Mouse (Mus musculus): Measurements from ENCODE around the gene Psme2. TPM values are rescaled to one million over a fixed set of nuclear protein-coding genes. Genes with fewer than 3 reads are reported as not detected.

The Psme2 gene
- total and polyA plus RNA-seq, 2 experiments from 2014 or later: 69.6 to 184 TPM

- H3K27ac ChIP-seq (ENCODE audit: low read depth, low read length): no peak overlapping the region
- no peak overlapping the region for H3K9ac ChIP-seq (replicated peaks; ENCODE audit: low read length, poor library complexity, severe bottlenecking)
- 89% methylated on average over 7 of the region's 7 CpGs for WGBS
- no peak overlapping the region for H3K4me2 ChIP-seq (ENCODE audit: low read depth, low read length, poor library complexity, severe bottlenecking)
- H3K36me3 ChIP-seq (ENCODE audit: insufficient read depth, low read length): 0 out of 2 replicates have a peak, but pooled peaks cover 2% of the 10 kb centered on the region
- H3K4me1 ChIP-seq (ENCODE audit: insufficient read depth, low read length): no peaks in the 10 kb centered on the region
- no peak for TF ChIP-seq CTCF (IDR thresholded peaks at IDR 0.05)
- H3K27me3 ChIP-seq (ENCODE audit: insufficient read depth, low read length): no peaks in the 10 kb centered on the region
- ATAC-seq (ENCODE audit: low FRiP score): no peak
- DNase-seq (ENCODE audit: low spot score): no peak
- H3K9me3 ChIP-seq (ENCODE audit: low read length): no peaks in the 10 kb centered on the region
- H3K4me3 ChIP-seq (ENCODE audit: low read depth, low read length): no peak overlapping the region
Observed at GRCm38 (mm10) chr14:55614565-55615178, 23.8 kb upstream of the Psme2 start.

GRCm38 (mm10) chr14:55613346-55613745 lies 22.4 kb upstream of the Psme2 start:
- Histone ChIP-seq H3K4me1 (ENCODE audit: insufficient read depth, low read length) (no peaks in the 10 kb centered on the region), H3K9ac (replicated peaks; ENCODE audit: low read length, poor library complexity, severe bottlenecking) (no peak overlapping the region), H3K36me3 (ENCODE audit: insufficient read depth, low read length) (peaks cover 11% of the 10 kb centered on the region), H3K4me3 (ENCODE audit: low read depth, low read length) (no peak overlapping the region), H3K9me3 (ENCODE audit: low read length) (no peaks in the 10 kb centered on the region), H3K27ac (ENCODE audit: low read depth, low read length) (no peak overlapping the region), H3K4me2 (ENCODE audit: low read depth, low read length, poor library complexity, severe bottlenecking) (no peak overlapping the region), H3K27me3 (ENCODE audit: insufficient read depth, low read length) (no peaks in the 10 kb centered on the region)
- DNase-seq (ENCODE audit: low spot score) (no peak), ATAC-seq (ENCODE audit: low FRiP score) (no peak)
- TF ChIP-seq CTCF (IDR thresholded peaks at IDR 0.05): no peak
- 62% methylated on average over 6 of the region's 6 CpGs for WGBS

GRCm38 (mm10) chr14:55608339-55608738 lies 17.4 kb upstream of the Psme2 start:
- H3K36me3 ChIP-seq (ENCODE audit: insufficient read depth, low read length): peaks cover 41% of the 10 kb centered on the region
- no peak overlapping the region for H3K9ac ChIP-seq (replicated peaks; ENCODE audit: low read length, poor library complexity, severe bottlenecking)
- no peak overlapping the region for H3K4me3 ChIP-seq (ENCODE audit: low read depth, low read length)
- WGBS: 97% methylated on average over 6 of the region's 6 CpGs
- H3K27me3 ChIP-seq (ENCODE audit: insufficient read depth, low read length): no peaks in the 10 kb centered on the region
- H3K27ac ChIP-seq (ENCODE audit: low read depth, low read length): no peak overlapping the region
- DNase-seq (ENCODE audit: low spot score) (no peak), ATAC-seq (ENCODE audit: low FRiP score) (no peak)
- H3K4me1 ChIP-seq (ENCODE audit: insufficient read depth, low read length): no peaks in the 10 kb centered on the region
- TF ChIP-seq CTCF (IDR thresholded peaks at IDR 0.05): no peak
- H3K4me2 ChIP-seq (ENCODE audit: low read depth, low read length, poor library complexity, severe bottlenecking): no peak overlapping the region
- no peaks in the 10 kb centered on the region for H3K9me3 ChIP-seq (ENCODE audit: low read length)

- no peak for DNase-seq (ENCODE audit: low spot score)
- Histone ChIP-seq H3K27me3 (ENCODE audit: insufficient read depth, low read length) (no peaks in the 10 kb centered on the region), H3K4me3 (ENCODE audit: low read depth, low read length) (no peak overlapping the region), H3K4me1 (ENCODE audit: insufficient read depth, low read length) (no peaks in the 10 kb centered on the region), H3K4me2 (ENCODE audit: low read depth, low read length, poor library complexity, severe bottlenecking) (no peak overlapping the region), H3K9me3 (ENCODE audit: low read length) (no peaks in the 10 kb centered on the region), H3K36me3 (ENCODE audit: insufficient read depth, low read length) (peaks cover 64% of the 10 kb centered on the region), H3K27ac (ENCODE audit: low read depth, low read length) (no peak overlapping the region), H3K9ac (replicated peaks; ENCODE audit: low read length, poor library complexity, severe bottlenecking) (no peak overlapping the region)
- no peak for ATAC-seq (ENCODE audit: low FRiP score)
- 95% methylated on average over 16 of the region's 16 CpGs for WGBS
- no peak for TF ChIP-seq CTCF (IDR thresholded peaks at IDR 0.05)
Observed at GRCm38 (mm10) chr14:55605743-55606459, 15.0 kb upstream of the Psme2 start.

- WGBS: 86% methylated on average over 11 of the region's 11 CpGs
- H3K4me1 ChIP-seq (ENCODE audit: insufficient read depth, low read length): no peaks in the 10 kb centered on the region
- H3K4me2 ChIP-seq (ENCODE audit: low read depth, low read length, poor library complexity, severe bottlenecking): no peak overlapping the region
- H3K36me3 ChIP-seq (ENCODE audit: insufficient read depth, low read length): peaks cover 71% of the 10 kb centered on the region
- TF ChIP-seq CTCF (IDR thresholded peaks at IDR 0.05): no peak
- H3K4me3 ChIP-seq (ENCODE audit: low read depth, low read length): no peak overlapping the region
- ATAC-seq (ENCODE audit: low FRiP score) (no peak), DNase-seq (ENCODE audit: low spot score) (no peak)
- H3K9ac ChIP-seq (replicated peaks; ENCODE audit: low read length, poor library complexity, severe bottlenecking): no peak overlapping the region
- H3K27ac ChIP-seq (ENCODE audit: low read depth, low read length): peak overlapping the region; percentile 68; the same call in 1 of the 2 replicates
- no peaks in the 10 kb centered on the region for H3K9me3 ChIP-seq (ENCODE audit: low read length)
- H3K27me3 ChIP-seq (ENCODE audit: insufficient read depth, low read length): no peaks in the 10 kb centered on the region
Observed at GRCm38 (mm10) chr14:55604823-55605222, 13.9 kb upstream of the Psme2 start.
